Comparison of ENCODE assay signal across 10 mouse cellular contexts in the genomic region with DNA sequence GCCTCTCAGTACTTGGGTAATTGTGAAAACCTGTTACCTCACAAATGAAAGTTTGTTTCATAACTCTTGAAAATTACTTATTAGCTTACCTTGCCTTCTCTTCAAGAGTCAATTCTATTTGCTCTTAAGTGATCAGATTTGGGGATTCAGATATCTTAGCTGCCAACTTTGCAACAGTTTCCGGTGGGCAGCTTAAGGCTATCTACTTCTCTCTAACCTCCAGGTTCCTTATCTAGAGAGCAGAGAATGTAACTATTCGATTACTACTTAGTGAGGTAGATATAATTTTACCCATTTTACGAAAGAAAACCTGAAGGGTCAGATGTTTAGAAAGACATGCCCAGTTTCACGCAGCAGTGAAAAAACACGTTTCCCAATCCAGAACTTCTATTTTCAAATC. TPM values are rescaled to one million over a fixed set of nuclear protein-coding genes. Genes with fewer than 3 reads are reported as not detected.
DNase-seq lines count a peak whose midpoint lies in the region; ATAC-seq and TF ChIP-seq lines count a peak whose summit lies in the region.
"Had no signal": no experiment of that assay in that cellular context is flagged by ENCODE, and none has a peak within 500 bp of the region (broad histone marks: within the 10 kb centered on the region; RNA-seq: fewer than 3 reads in every experiment).

No protein-coding gene starts in this region.

- peak overlapping the region; percentile 94 for H3K4me3 ChIP-seq in heart, embryonic 12.5 days
- H3K4me3 ChIP-seq in CH12.LX (replicated peaks in 1 of 3; ENCODE audit: low read depth in 2 of 3, low read length in 2 of 3, poor library complexity in 1 of 3): peak overlapping the region; percentile 72 to 95 (median 73)
- H3K4me3 ChIP-seq in forebrain, embryonic 15.5 days: peak overlapping the region; percentile 84
- peak overlapping the region; percentile 92 for H3K4me3 ChIP-seq in liver, embryonic 16.5 days (ENCODE audit: low read depth, low read length)

- DNase-seq in heart, postnatal 36 days: no peak
- DNase-seq in CH12.LX (ENCODE audit: extremely low read depth): no peak
- no peak for DNase-seq in Muller cell, postnatal 12 days (ENCODE audit: inconsistent ontology term)
- no peak for DNase-seq in layer of hippocampus, postnatal 10 days (ENCODE audit: low spot score in 2 of 2)

- no peak overlapping the region for H3K27ac ChIP-seq in heart, embryonic 12.5 days (ENCODE audit: poor library complexity, severe bottlenecking)
- H3K27ac ChIP-seq in CH12.LX (ENCODE audit: insufficient read depth, low read depth): no peak overlapping the region
- no peak overlapping the region for H3K27ac ChIP-seq in forebrain, embryonic 15.5 days (replicated peaks)
- no peak overlapping the region for H3K27ac ChIP-seq in liver, embryonic 16.5 days (ENCODE audit: low read length)

- no peak for TF ChIP-seq RAD21 in CH12.LX (IDR thresholded peaks at IDR 0.05; ENCODE audit: low read depth, low read length)

- WGBS in heart, embryonic 12.5 days: 71% methylated on average over 5 of the region's 5 CpGs
- WGBS in forebrain, embryonic 15.5 days: 90% methylated on average over 5 of the region's 5 CpGs
- WGBS in liver, embryonic 16.5 days (ENCODE audit: insufficient replicate concordance): 26% methylated on average over 5 of the region's 5 CpGs

- no peaks in the 10 kb centered on the region for H3K27me3 ChIP-seq in heart, embryonic 12.5 days (replicated peaks)
- H3K27me3 ChIP-seq in CH12.LX (replicated peaks): no peaks in the 10 kb centered on the region
- no peaks in the 10 kb centered on the region for H3K27me3 ChIP-seq in forebrain, embryonic 15.5 days
- H3K27me3 ChIP-seq in liver, embryonic 16.5 days (ENCODE audit: control insufficient read depth, insufficient read depth, low read depth, low read length): no peaks in the 10 kb centered on the region

- H3K4me2 ChIP-seq in heart, embryonic 12.5 days: peak overlapping the region; percentile 77
- peak overlapping the region; percentile 92 for H3K4me2 ChIP-seq in CH12.LX (ENCODE audit: insufficient read depth, low read depth, poor library complexity, severe bottlenecking)
- H3K4me2 ChIP-seq in forebrain, embryonic 15.5 days (replicated peaks): peak overlapping the region; percentile 76
- H3K4me2 ChIP-seq in liver, embryonic 16.5 days (ENCODE audit: low read depth, low read length): peak overlapping the region; percentile 83

- no peak for ATAC-seq in heart, embryonic 12.5 days (ENCODE audit: insufficient number of reproducible peaks, low FRiP score)
- no peak for ATAC-seq in forebrain, embryonic 15.5 days (replicated peaks)
- ATAC-seq in liver, embryonic 16.5 days (ENCODE audit: low read depth): no peak
- ATAC-seq in megakaryocyte, adult 5-6 weeks (ENCODE audit: poor library complexity, severe bottlenecking): no peak

- peaks cover 23% of the 10 kb centered on the region for H3K79me2 ChIP-seq in CH12.LX (replicated peaks; ENCODE audit: control insufficient read depth, extremely low read depth, insufficient read depth, poor library complexity, severe bottlenecking)

- intact Hi-C loops in heart, postnatal 36 days (cut with DNase I): loop anchor here (2.0 kb wide), 2 partner anchors 88 to 140 kb away; partner anchors contain the start of gene Mrpl16

- peaks cover 14% of the 10 kb centered on the region for H3K4me1 ChIP-seq in heart, embryonic 12.5 days (replicated peaks)
- H3K4me1 ChIP-seq in CH12.LX (ENCODE audit: control insufficient read depth in 1 of 2, insufficient read depth in 2 of 2): peaks cover 7 to 35% of the 10 kb centered on the region in 2 experiments
- peaks cover 32% of the 10 kb centered on the region for H3K4me1 ChIP-seq in forebrain, embryonic 15.5 days
- peaks cover 11% of the 10 kb centered on the region for H3K4me1 ChIP-seq in liver, embryonic 16.5 days (ENCODE audit: control insufficient read depth, low read depth, low read length)

- TF ChIP-seq CTCF in CH12.LX (conservative IDR thresholded peaks at IDR 0.05 in 1 of 2, IDR thresholded peaks at IDR 0.05 in 1 of 2; ENCODE audit: low read depth in 2 of 2, low read length in 2 of 2): no peak

- H3K36me3 ChIP-seq in heart, embryonic 12.5 days: peaks cover 5% of the 10 kb centered on the region
- H3K36me3 ChIP-seq in CH12.LX (replicated peaks in 1 of 2; ENCODE audit: control insufficient read depth in 1 of 2, insufficient read depth in 1 of 2, low read length in 1 of 2): peaks cover 10 to 18% of the 10 kb centered on the region in 2 experiments
- H3K36me3 ChIP-seq in forebrain, embryonic 15.5 days: peaks cover 7% of the 10 kb centered on the region
- H3K36me3 ChIP-seq in liver, embryonic 16.5 days (ENCODE audit: control insufficient read depth, insufficient read depth): peaks cover 3% of the 10 kb centered on the region; the same call in 1 of the 2 replicates

- dilution Hi-C loops in CH12.LX (cut with MboI; ENCODE audit: extremely low pct_ligation_motif_present, extremely low pct_unique_long_range_greater_than_20kb, low sequenced_read_pairs): no loop called here

- no peaks in the 10 kb centered on the region for H3K9me3 ChIP-seq in heart, embryonic 12.5 days (replicated peaks)
- H3K9me3 ChIP-seq in CH12.LX (replicated peaks; ENCODE audit: low read length): no peaks in the 10 kb centered on the region
- H3K9me3 ChIP-seq in forebrain, embryonic 15.5 days: no peaks in the 10 kb centered on the region
- no peaks in the 10 kb centered on the region for H3K9me3 ChIP-seq in liver, embryonic 16.5 days (replicated peaks; ENCODE audit: control insufficient read depth, low read length)

- in situ Hi-C loops in CH12.LX (cut with MboI; ENCODE audit: low pct_ligation_motif_present, low pct_unique_long_range_greater_than_20kb, low sequenced_read_pairs): no loop called here

- no peak for TF ChIP-seq POLR2A in CH12.LX (IDR thresholded peaks at IDR 0.05; ENCODE audit: low read depth, low read length)

- no peak overlapping the region; the same call in 1 of the 2 replicates for H3K9ac ChIP-seq in heart, embryonic 12.5 days
- H3K9ac ChIP-seq in CH12.LX (ENCODE audit: insufficient read depth, low read depth): peak overlapping the region; percentile 91; the same call in 1 of the 2 replicates
- H3K9ac ChIP-seq in forebrain, embryonic 15.5 days (replicated peaks): no peak overlapping the region
- H3K9ac ChIP-seq in liver, embryonic 16.5 days (ENCODE audit: low read depth, low read length): no peak overlapping the region

- no peak for TF ChIP-seq EP300 in CH12.LX (IDR thresholded peaks at IDR 0.05; ENCODE audit: low read length)

RNA-seq across cellular contexts. Expression of gene Patl1, which starts 1.2 kb away (rescaled TPM):
- polyA plus RNA-seq in heart, embryonic 12.5 days (2016; fragmentation: Nextera tagmentation; extraction: Ambion mirVana): 21.3 and 22.2 TPM in 2 replicates
- total RNA-seq in heart, postnatal 36 days (2021): 10 to 100 TPM; 26.3 to 27.3 TPM
- total RNA-seq in CH12.LX (2012; rRNA removed): 8.2 and 8.5 TPM in 2 replicates
- 10.0 and 12.0 TPM in 2 replicates for total RNA-seq in CH12.LX (2014; rRNA removed)
- 35.9 and 40.8 TPM in 2 replicates for polyA plus RNA-seq in CH12.LX (2012; ENCODE audit: insufficient read length, low read depth)
- 18.2 and 18.8 TPM in 2 replicates for polyA plus RNA-seq in forebrain, embryonic 15.5 days (2015; fragmentation: Nextera tagmentation; extraction: Ambion mirVana)
- polyA plus RNA-seq in liver, embryonic 16.5 days (2015; fragmentation: Nextera tagmentation; extraction: Ambion mirVana): 6.8 TPM in 2 replicates
- 45.5 and 48.7 TPM in 2 replicates for total RNA-seq in megakaryocyte, adult 5-6 weeks (2015)
- total RNA-seq in megakaryocyte, adult 5-6 weeks (2017): 20.3 and 26.1 TPM in 2 replicates
- 10 to 100 TPM; 20.3 to 22.3 TPM for total RNA-seq in layer of hippocampus, postnatal 10 days (2021)

RNA-seq across cellular contexts. Expression of gene Olfr1420, which starts 24.7 kb away (rescaled TPM):
- not detected in 2 replicates for polyA plus RNA-seq in heart, embryonic 12.5 days (2016; fragmentation: Nextera tagmentation; extraction: Ambion mirVana)
- not detected for total RNA-seq in heart, postnatal 36 days (2021)
- total RNA-seq in CH12.LX (2012; rRNA removed): not detected in 2 replicates
- total RNA-seq in CH12.LX (2014; rRNA removed): not detected in 2 replicates
- not detected in 2 replicates for polyA plus RNA-seq in CH12.LX (2012; ENCODE audit: insufficient read length, low read depth)
- polyA plus RNA-seq in forebrain, embryonic 15.5 days (2015; fragmentation: Nextera tagmentation; extraction: Ambion mirVana): not detected in 2 replicates
- polyA plus RNA-seq in liver, embryonic 16.5 days (2015; fragmentation: Nextera tagmentation; extraction: Ambion mirVana): not detected in 2 replicates
- total RNA-seq in megakaryocyte, adult 5-6 weeks (2015): not detected in 2 replicates
- total RNA-seq in megakaryocyte, adult 5-6 weeks (2017): not detected in 2 replicates
- total RNA-seq in layer of hippocampus, postnatal 10 days (2021): not detected
- total RNA-seq: common myeloid progenitor, adult 5-6 weeks; left cerebral cortex, postnatal 25 days had no signal

RNA-seq across cellular contexts. Expression of gene Olfr1419, which starts 36.1 kb away (rescaled TPM):
- polyA plus RNA-seq in heart, embryonic 12.5 days (2016; fragmentation: Nextera tagmentation; extraction: Ambion mirVana): not detected in 2 replicates
- total RNA-seq in heart, postnatal 36 days (2021): not detected
- total RNA-seq in CH12.LX (2012; rRNA removed): not detected in 2 replicates
- not detected in 2 replicates for total RNA-seq in CH12.LX (2014; rRNA removed)
- not detected in 2 replicates for polyA plus RNA-seq in CH12.LX (2012; ENCODE audit: insufficient read length, low read depth)
- not detected in 2 replicates for polyA plus RNA-seq in forebrain, embryonic 15.5 days (2015; fragmentation: Nextera tagmentation; extraction: Ambion mirVana)
- polyA plus RNA-seq in liver, embryonic 16.5 days (2015; fragmentation: Nextera tagmentation; extraction: Ambion mirVana): not detected in 2 replicates
- not detected in 2 replicates for total RNA-seq in megakaryocyte, adult 5-6 weeks (2015)
- total RNA-seq in megakaryocyte, adult 5-6 weeks (2017): not detected in 2 replicates
- total RNA-seq in layer of hippocampus, postnatal 10 days (2021): not detected
- total RNA-seq: common myeloid progenitor, adult 5-6 weeks; left cerebral cortex, postnatal 25 days had no signal

RNA-seq across cellular contexts. Expression of gene Olfr1418, which starts 50.2 kb away (rescaled TPM):
- polyA plus RNA-seq in heart, embryonic 12.5 days (2016; fragmentation: Nextera tagmentation; extraction: Ambion mirVana): not detected in 2 replicates
- total RNA-seq in heart, postnatal 36 days (2021): not detected
- total RNA-seq in CH12.LX (2012; rRNA removed): not detected in 2 replicates
- not detected in 2 replicates for total RNA-seq in CH12.LX (2014; rRNA removed)
- not detected in 2 replicates for polyA plus RNA-seq in CH12.LX (2012; ENCODE audit: insufficient read length, low read depth)
- not detected in 2 replicates for polyA plus RNA-seq in forebrain, embryonic 15.5 days (2015; fragmentation: Nextera tagmentation; extraction: Ambion mirVana)
- polyA plus RNA-seq in liver, embryonic 16.5 days (2015; fragmentation: Nextera tagmentation; extraction: Ambion mirVana): not detected in 2 replicates
- not detected in 2 replicates for total RNA-seq in megakaryocyte, adult 5-6 weeks (2015)
- not detected in 2 replicates for total RNA-seq in megakaryocyte, adult 5-6 weeks (2017)
- total RNA-seq in layer of hippocampus, postnatal 10 days (2021): not detected
- total RNA-seq: common myeloid progenitor, adult 5-6 weeks; left cerebral cortex, postnatal 25 days had no signal

RNA-seq across cellular contexts. Expression of gene Osbp, which starts 54.7 kb away (rescaled TPM):
- 6.3 and 7.6 TPM in 2 replicates for polyA plus RNA-seq in heart, embryonic 12.5 days (2016; fragmentation: Nextera tagmentation; extraction: Ambion mirVana)
- 100 to 1,000 TPM; 102 to 106 TPM for total RNA-seq in heart, postnatal 36 days (2021)
- 17.7 and 20.6 TPM in 2 replicates for total RNA-seq in CH12.LX (2012; rRNA removed)
- 21.1 and 21.4 TPM in 2 replicates for total RNA-seq in CH12.LX (2014; rRNA removed)
- polyA plus RNA-seq in CH12.LX (2012; ENCODE audit: insufficient read length, low read depth): 24.7 and 25.0 TPM in 2 replicates
- polyA plus RNA-seq in forebrain, embryonic 15.5 days (2015; fragmentation: Nextera tagmentation; extraction: Ambion mirVana): 4.3 and 4.9 TPM in 2 replicates
- 1.7 TPM in 2 replicates for polyA plus RNA-seq in liver, embryonic 16.5 days (2015; fragmentation: Nextera tagmentation; extraction: Ambion mirVana)
- total RNA-seq in megakaryocyte, adult 5-6 weeks (2015): 35.0 and 36.9 TPM in 2 replicates
- 42.6 and 43.3 TPM in 2 replicates for total RNA-seq in megakaryocyte, adult 5-6 weeks (2017)
- 10 to 100 TPM; 54.2 to 56.3 TPM for total RNA-seq in layer of hippocampus, postnatal 10 days (2021)
